Mouse (Mus musculus) limb, embryonic 12.5 days (tissue): ENCODE measurements around the gene Atg16l1. TPM values are rescaled to one million over a fixed set of nuclear protein-coding genes. Genes with fewer than 3 reads are reported as not detected.

Experiments
- ATAC-seq: fragments of 200-750 bp; cut with Nextera tagmentation; 2 replicates; pipeline ENCODE4 v1.8.0; 2017; ENCODE audit warnings: low read depth, moderate TSS enrichment; ENCODE audit not compliant: insufficient number of reproducible peaks, insufficient read depth, low FRiP score, low TSS enrichment
- H3K27ac ChIP-seq: fragments of 300-500 bp; sonication (generic); 2 replicates; pipeline ENCODE4 v1.5.1; 2016; ENCODE audit warnings: mild to moderate bottlenecking, moderate library complexity
- H3K27me3 ChIP-seq: fragments of 300-500 bp; sonication (generic); 2 replicates; pipeline ENCODE4 v1.6.1; 2016; ENCODE audit warnings: mild to moderate bottlenecking, moderate library complexity
- H3K36me3 ChIP-seq: fragments of 300-500 bp; sonication (generic); 2 replicates; pipeline ENCODE4 v1.6.1; 2016; ENCODE audit warnings: mild to moderate bottlenecking, moderate library complexity
- H3K4me1 ChIP-seq: fragments of 300-500 bp; sonication (generic); replicated peaks from 2 replicates; pipeline ENCODE4 v1.6.1; 2016
- H3K4me2 ChIP-seq: fragments of 300-500 bp; sonication (generic); 2 replicates; pipeline ENCODE4 v1.6.1; 2016; ENCODE audit warnings: mild to moderate bottlenecking, moderate library complexity
- H3K4me3 ChIP-seq: fragments of 300-500 bp; sonication (generic); replicated peaks from 2 replicates; pipeline ENCODE4 v1.5.1; 2016; ENCODE audit warnings: mild to moderate bottlenecking
- H3K9ac ChIP-seq: fragments of 300-500 bp; sonication (generic); replicated peaks from 2 replicates; pipeline ENCODE4 v1.6.1; 2016; ENCODE audit warnings: mild to moderate bottlenecking, moderate library complexity
- H3K9me3 ChIP-seq: fragments of 300-500 bp; sonication (generic); 2 replicates; pipeline ENCODE4 v1.6.1; 2016; ENCODE audit warnings: mild to moderate bottlenecking, moderate library complexity
- WGBS: fragments of 180-500 bp; shearing (Covaris S2); methylation state at CpG from one replicate; pipeline ENCODE4 v1.1.7; 2016; 5-methylcytosine and 5-hydroxymethylcytosine counted together
- polyA plus RNA-seq: library from polyadenylated mRNA; unstranded; fragments of >200 nt; fragmentation: Nextera tagmentation; extraction: Ambion mirVana; gene quantifications from 2 replicates; pipeline ENCODE4 v1.2.1, GENCODE M21; 2016

The Atg16l1 gene
- polyA plus RNA-seq, 1 experiment from 2014 or later, result 39.8 TPM

- H3K4me2 ChIP-seq, result no peak overlapping the region
- WGBS, result 96% methylated on average over 7 of the region's 7 CpGs
- H3K4me1 ChIP-seq, result no peaks in the 10 kb centered on the region
- no peak overlapping the region for H3K27ac ChIP-seq
- H3K4me3 ChIP-seq, result no peak overlapping the region
- H3K27me3 ChIP-seq, result no peaks in the 10 kb centered on the region
- no peak for ATAC-seq
- H3K36me3 ChIP-seq, result peaks cover 96% of the 10 kb centered on the region
- H3K9me3 ChIP-seq, result no peaks in the 10 kb centered on the region
- no peak overlapping the region for H3K9ac ChIP-seq
These were observed 19.2 kb downstream of the Atg16l1 start for GRCm38 (mm10) chr1:87774845-87775244.

- ATAC-seq, result no peak
- no peak overlapping the region for H3K4me2 ChIP-seq
- H3K4me1 ChIP-seq, result no peaks in the 10 kb centered on the region
- no peak overlapping the region for H3K4me3 ChIP-seq
- H3K9me3 ChIP-seq, result no peaks in the 10 kb centered on the region
- no peak overlapping the region for H3K9ac ChIP-seq
- peaks cover 98% of the 10 kb centered on the region for H3K36me3 ChIP-seq
- H3K27me3 ChIP-seq, result no peaks in the 10 kb centered on the region
- no peak overlapping the region for H3K27ac ChIP-seq
- 39% methylated on average over 5 of the region's 5 CpGs for WGBS
These were observed 23.6 kb downstream of the Atg16l1 start for GRCm38 (mm10) chr1:87779204-87779785.

- no peak for ATAC-seq
- peaks cover 91% of the 10 kb centered on the region for H3K36me3 ChIP-seq
These were observed 30.0 kb downstream of the Atg16l1 start for GRCm38 (mm10) chr1:87785703-87786102.

GRCm38 (mm10) chr1:87786251-87786650 is 30.6 kb downstream of the Atg16l1 start:
- no peak for ATAC-seq
- no peaks in the 10 kb centered on the region for H3K9me3 ChIP-seq
- H3K27me3 ChIP-seq, result no peaks in the 10 kb centered on the region
- 84% methylated on average over 7 of the region's 7 CpGs for WGBS
- no peak overlapping the region for H3K4me2 ChIP-seq
- no peak overlapping the region for H3K27ac ChIP-seq
- H3K4me3 ChIP-seq, result no peak overlapping the region
- peaks cover 91% of the 10 kb centered on the region for H3K36me3 ChIP-seq
- H3K4me1 ChIP-seq, result no peaks in the 10 kb centered on the region
- H3K9ac ChIP-seq, result no peak overlapping the region

More at GRCm38 (mm10) chr1:87785703-87786102, 30.0 kb downstream of the Atg16l1 start:
- Histone ChIP-seq H3K9me3 (no peaks in the 10 kb centered on the region), H3K4me2 (no peak overlapping the region), H3K9ac (no peak overlapping the region), H3K4me3 (no peak overlapping the region), H3K4me1 (no peaks in the 10 kb centered on the region), H3K27ac (no peak overlapping the region), H3K27me3 (no peaks in the 10 kb centered on the region)
- 91% methylated on average over 8 of the region's 8 CpGs for WGBS

GRCm38 (mm10) chr1:87789665-87790064 is 34.0 kb downstream of the Atg16l1 start:
- 94% methylated on average over 8 of the region's 8 CpGs for WGBS
- H3K9me3 ChIP-seq, result no peaks in the 10 kb centered on the region
- no peak overlapping the region for H3K9ac ChIP-seq
- H3K4me2 ChIP-seq, result no peak overlapping the region
- no peaks in the 10 kb centered on the region for H3K4me1 ChIP-seq
- ATAC-seq, result no peak
- H3K27ac ChIP-seq, result no peak overlapping the region
- H3K4me3 ChIP-seq, result no peak overlapping the region
- no peaks in the 10 kb centered on the region for H3K27me3 ChIP-seq
- peaks cover 89% of the 10 kb centered on the region for H3K36me3 ChIP-seq

- H3K4me3 ChIP-seq, result no peak overlapping the region
- H3K4me1 ChIP-seq, result no peaks in the 10 kb centered on the region
- no peak overlapping the region for H3K27ac ChIP-seq
- no peak overlapping the region for H3K9ac ChIP-seq
- H3K36me3 ChIP-seq, result peaks cover 75% of the 10 kb centered on the region
- H3K4me2 ChIP-seq, result no peak overlapping the region
- H3K27me3 ChIP-seq, result no peaks in the 10 kb centered on the region
- no peaks in the 10 kb centered on the region for H3K9me3 ChIP-seq
- 84% methylated on average over 4 of the region's 4 CpGs for WGBS
- no peak for ATAC-seq
These were observed 36.9 kb downstream of the Atg16l1 start for GRCm38 (mm10) chr1:87792438-87793137.

GRCm38 (mm10) chr1:87793138-87793449 is 37.4 kb downstream of the Atg16l1 start:
- WGBS, result 93% methylated on average over 6 of the region's 6 CpGs
- Histone ChIP-seq H3K27ac (no peak overlapping the region), H3K27me3 (no peaks in the 10 kb centered on the region), H3K36me3 (peaks cover 70% of the 10 kb centered on the region), H3K4me1 (no peaks in the 10 kb centered on the region), H3K9me3 (no peaks in the 10 kb centered on the region), H3K9ac (no peak overlapping the region), H3K4me3 (no peak overlapping the region), H3K4me2 (no peak overlapping the region)
- no peak for ATAC-seq

GRCm38 (mm10) chr1:87797702-87798101 is 42.0 kb downstream of the Atg16l1 start:
- Histone ChIP-seq H3K9ac (no peak overlapping the region), H3K36me3 (peaks cover 32% of the 10 kb centered on the region; the same call in 1 of the 2 replicates), H3K27me3 (no peaks in the 10 kb centered on the region), H3K9me3 (no peaks in the 10 kb centered on the region), H3K4me3 (no peak overlapping the region), H3K4me2 (no peak overlapping the region), H3K4me1 (no peaks in the 10 kb centered on the region), H3K27ac (no peak overlapping the region)
- 96% methylated on average over 1 of the region's 1 CpGs for WGBS
- no peak for ATAC-seq

GRCm38 (mm10) chr1:87798306-87798705 is 42.6 kb downstream of the Atg16l1 start:
- H3K36me3 ChIP-seq, result peaks cover 26% of the 10 kb centered on the region; the same call in 1 of the 2 replicates
- no peak for ATAC-seq
- WGBS, result 86% methylated on average over 2 of the region's 2 CpGs
- no peak overlapping the region for H3K4me2 ChIP-seq
- H3K9ac ChIP-seq, result no peak overlapping the region
- H3K27me3 ChIP-seq, result no peaks in the 10 kb centered on the region
- H3K4me3 ChIP-seq, result no peak overlapping the region
- H3K4me1 ChIP-seq, result no peaks in the 10 kb centered on the region
- no peak overlapping the region for H3K27ac ChIP-seq
- H3K9me3 ChIP-seq, result no peaks in the 10 kb centered on the region

GRCm38 (mm10) chr1:87803576-87803975 is 47.9 kb downstream of the Atg16l1 start, which contains the start of gene Sag:
Gene Sag, plus strand, starts transcription at chr1:87803680.
- Histone ChIP-seq H3K27ac (no peak within 1 kb of the TSS), H3K4me3 (no peak within 1 kb of the TSS), H3K9me3 (no peaks in the 10 kb centered on the region), H3K4me1 (no peaks in the 10 kb centered on the region), H3K27me3 (no peaks in the 10 kb centered on the region), H3K9ac (no peak within 1 kb of the TSS), H3K4me2 (no peak within 1 kb of the TSS), H3K36me3 (no peaks in the 10 kb centered on the region)
- ATAC-seq, result no peak
- WGBS, result 78% methylated on average over 6 of the region's 6 CpGs

- ATAC-seq, result no peak
- Histone ChIP-seq H3K9me3 (0 out of 2 replicates have a peak, but pooled peaks cover 3% of the 10 kb centered on the region), H3K4me2 (no peak overlapping the region), H3K4me3 (no peak overlapping the region), H3K27ac (no peak overlapping the region), H3K4me1 (no peaks in the 10 kb centered on the region), H3K27me3 (no peaks in the 10 kb centered on the region), H3K36me3 (no peaks in the 10 kb centered on the region), H3K9ac (no peak overlapping the region; the same call in 1 of the 2 replicates)
- WGBS, result 74% methylated on average over 1 of the region's 1 CpGs
These were observed 52.1 kb downstream of the Atg16l1 start for GRCm38 (mm10) chr1:87807751-87808150.

GRCm38 (mm10) chr1:87811391-87811790 is 55.7 kb downstream of the Atg16l1 start:
- no peaks in the 10 kb centered on the region for H3K4me1 ChIP-seq
- no peak overlapping the region for H3K27ac ChIP-seq
- H3K4me3 ChIP-seq, result no peak overlapping the region
- no peak for ATAC-seq
- no peaks in the 10 kb centered on the region for H3K36me3 ChIP-seq
- 88% methylated on average over 7 of the region's 7 CpGs for WGBS
- H3K9ac ChIP-seq, result no peak overlapping the region
- 0 out of 2 replicates have a peak, but pooled peaks cover 3% of the 10 kb centered on the region for H3K9me3 ChIP-seq
- H3K4me2 ChIP-seq, result no peak overlapping the region
- no peaks in the 10 kb centered on the region for H3K27me3 ChIP-seq
